Mouse (Mus musculus) spleen, adult 2 months (tissue): ENCODE measurements around the gene Sstr3. TPM values are rescaled to one million over a fixed set of nuclear protein-coding genes. Genes with fewer than 3 reads are reported as not detected.

Source experiments
- DNase-seq, 2 experiments: peaks; one replicate each; pipeline versions ENCODE4 v3.0.0 to v3.0.0-alpha.2; 2012 to 2021; ENCODE audit warnings: low spot score in 2 of 2, low read depth in 1 of 2
- H3K27ac ChIP-seq: fragments of 200-500 bp; 2 replicates; pipeline ENCODE4 v1.5.1; 2012; ENCODE audit warnings: low read length, inconsistent platforms; ENCODE audit not compliant: insufficient read depth
- H3K27me3 ChIP-seq: fragments of 200-500 bp; 2 replicates; pipeline ENCODE4 v1.6.1; 2012; ENCODE audit warnings: mild to moderate bottlenecking, moderate library complexity, low read length, inconsistent platforms; ENCODE audit not compliant: control insufficient read depth, insufficient read depth
- H3K36me3 ChIP-seq: fragments of 200-500 bp; 2 replicates; pipeline ENCODE4 v1.6.1; 2012; ENCODE audit warnings: mild to moderate bottlenecking, low read length, inconsistent platforms; ENCODE audit not compliant: control insufficient read depth, insufficient read depth
- H3K4me1 ChIP-seq: fragments of 200-500 bp; 2 replicates; pipeline ENCODE4 v1.6.1; 2011; ENCODE audit warnings: inconsistent platforms; ENCODE audit not compliant: control insufficient read depth, insufficient read depth, insufficient read length
- H3K4me3 ChIP-seq: fragments of 200-500 bp; 2 replicates; pipeline ENCODE4 v1.5.1; 2011; ENCODE audit warnings: mild to moderate bottlenecking, inconsistent platforms; ENCODE audit not compliant: insufficient read depth, insufficient read length; ENCODE audit errors: extremely low read depth
- CTCF ChIP-seq: fragments of 200-500 bp; IDR thresholded peaks from 2 replicates; pipeline ENCODE4 v1.5.1; 2011; ENCODE audit warnings: mild to moderate bottlenecking, inconsistent platforms; ENCODE audit not compliant: insufficient read depth, insufficient read length, insufficient replicate concordance; ENCODE audit errors: extremely low read depth
- POLR2A ChIP-seq: fragments of 200-500 bp; IDR thresholded peaks from 2 replicates; pipeline ENCODE4 v1.6.1; 2011; ENCODE audit warnings: low read depth, low read length, inconsistent platforms
- WGBS: fragments of 180-500 bp; shearing (Covaris S2); methylation state at CpG from one replicate; pipeline ENCODE4 v1.1.7; 2018; 5-methylcytosine and 5-hydroxymethylcytosine counted together
- polyA plus RNA-seq: library from polyadenylated mRNA; depleted of rRNA; stranded (reverse); fragments of >200 nt; gene quantifications from 2 replicates; pipeline ENCODE4 v1.2.3, GENCODE M21; 2012

The Sstr3 gene
- polyA plus RNA-seq, 1 experiment: 0.26 TPM

DNA sequence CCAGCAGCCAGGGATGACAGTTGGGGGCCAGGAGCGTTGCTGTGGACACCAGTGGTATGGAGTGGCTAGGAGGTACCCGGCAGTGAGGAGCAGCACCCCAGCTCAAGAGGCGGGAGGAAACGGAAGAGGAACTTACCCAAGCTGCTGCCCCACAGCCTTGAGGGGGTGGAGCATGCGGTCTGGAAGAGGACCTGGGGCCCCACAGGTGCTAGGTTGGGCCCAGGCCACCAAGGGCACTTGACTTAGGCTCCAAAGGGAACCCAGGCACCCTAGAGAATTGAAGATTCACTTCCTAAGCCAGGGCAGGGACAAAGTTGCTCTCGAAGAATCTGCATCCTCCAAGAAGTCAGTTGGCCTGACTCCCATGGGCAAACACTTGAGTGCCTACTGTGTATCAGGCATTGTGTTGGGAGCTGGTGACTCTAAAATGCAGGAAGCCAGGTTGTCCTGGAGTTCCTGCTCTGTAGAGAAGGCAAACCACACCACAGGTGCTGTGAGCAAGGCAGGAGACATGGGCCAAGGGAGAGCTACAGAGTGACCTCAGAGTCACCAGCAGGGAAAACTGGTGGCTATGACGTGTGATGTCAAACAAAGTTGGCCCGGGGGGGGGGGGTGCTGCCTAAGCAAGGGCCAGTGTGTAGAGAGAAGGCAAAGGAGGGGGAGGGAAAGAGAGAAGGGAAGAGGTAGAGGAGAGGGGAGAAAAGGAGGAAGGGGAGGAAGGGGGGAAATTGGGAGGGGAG, 28.3 kb upstream of the Sstr3 start, which contains the start of gene Rac2:
TSS of gene Rac2 (minus strand) at position 126 of the 740 bp plus-strand sequence.
- H3K27ac ChIP-seq: peak within 1 kb of the TSS; percentile 97
- H3K36me3 ChIP-seq: peaks cover 28% of the 10 kb centered on the region
- H3K27me3 ChIP-seq: no peaks in the 10 kb centered on the region
- peaks cover 53% of the 10 kb centered on the region for H3K4me1 ChIP-seq
- H3K4me3 ChIP-seq: peak within 1 kb of the TSS; percentile 96
- WGBS: 5% methylated on average over 8 of the region's 8 CpGs
- TF ChIP-seq POLR2A: peak; percentile 95
- TF ChIP-seq CTCF: no peak
- DNase-seq: peak; percentile 66 to 87

DNA sequence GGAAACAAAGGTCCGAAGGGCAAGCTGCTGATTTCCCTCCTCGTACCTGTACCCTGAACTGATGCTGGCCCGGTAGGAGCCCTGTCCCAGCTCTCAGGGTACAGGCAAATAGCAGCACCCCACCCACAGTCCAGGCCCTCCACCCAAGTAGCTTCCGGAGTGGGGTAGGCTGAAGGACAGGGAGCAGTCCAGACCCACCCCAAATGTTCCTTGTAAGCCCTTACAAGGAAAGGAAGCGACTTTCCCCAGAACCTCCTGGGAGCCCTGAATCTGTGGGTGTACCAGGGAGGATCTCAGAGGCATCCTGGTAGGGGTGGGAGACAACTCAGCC, 27.8 kb upstream of the Sstr3 start:
- TF ChIP-seq CTCF: no peak
- no peak for TF ChIP-seq POLR2A
- 5% methylated on average over 5 of the region's 5 CpGs for WGBS
- no peak for DNase-seq
- peak overlapping the region; percentile 96 for H3K4me3 ChIP-seq
- H3K36me3 ChIP-seq: peaks cover 34% of the 10 kb centered on the region
- H3K27me3 ChIP-seq: no peaks in the 10 kb centered on the region
- H3K4me1 ChIP-seq: peaks cover 53% of the 10 kb centered on the region
- peak overlapping the region; percentile 97 for H3K27ac ChIP-seq

DNA sequence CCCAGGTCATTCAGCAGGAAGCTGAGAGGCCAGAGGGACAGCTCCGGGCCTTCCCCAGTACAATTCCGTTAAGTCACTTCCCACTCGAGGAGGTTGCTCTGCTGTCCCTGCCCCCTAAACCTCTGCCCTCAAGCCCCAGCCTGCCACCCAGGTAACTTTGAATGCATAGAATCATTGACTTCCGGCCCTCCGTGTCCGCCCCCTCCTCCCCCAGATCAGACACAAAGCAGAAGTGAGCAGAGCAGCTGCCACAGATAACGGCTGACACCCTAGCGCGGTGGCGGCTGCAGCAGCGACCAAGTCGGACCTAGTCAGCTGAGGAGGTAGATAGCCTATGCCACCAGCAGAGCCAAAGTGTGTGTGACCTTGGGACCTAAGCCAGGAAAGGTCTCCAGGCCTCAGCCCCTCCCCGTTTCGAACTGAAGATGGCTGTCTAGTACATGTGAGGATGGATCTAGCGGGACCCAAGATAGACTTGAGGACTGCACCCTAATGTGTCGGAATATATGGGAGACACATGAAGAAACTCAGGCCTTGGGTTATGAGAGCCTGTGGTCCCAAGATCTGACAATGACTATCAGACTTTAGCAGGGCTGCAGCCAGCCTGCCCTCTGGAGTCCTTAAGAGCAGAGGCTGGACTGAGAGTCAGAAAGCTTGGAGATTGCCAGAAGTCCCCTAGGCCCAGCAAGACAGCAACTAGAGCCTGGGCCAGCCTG, 27.2 kb upstream of the Sstr3 start:
- Histone ChIP-seq H3K27ac (peak overlapping the region; percentile 97), H3K4me1 (peaks cover 56% of the 10 kb centered on the region), H3K36me3 (peaks cover 37% of the 10 kb centered on the region)

DNA sequence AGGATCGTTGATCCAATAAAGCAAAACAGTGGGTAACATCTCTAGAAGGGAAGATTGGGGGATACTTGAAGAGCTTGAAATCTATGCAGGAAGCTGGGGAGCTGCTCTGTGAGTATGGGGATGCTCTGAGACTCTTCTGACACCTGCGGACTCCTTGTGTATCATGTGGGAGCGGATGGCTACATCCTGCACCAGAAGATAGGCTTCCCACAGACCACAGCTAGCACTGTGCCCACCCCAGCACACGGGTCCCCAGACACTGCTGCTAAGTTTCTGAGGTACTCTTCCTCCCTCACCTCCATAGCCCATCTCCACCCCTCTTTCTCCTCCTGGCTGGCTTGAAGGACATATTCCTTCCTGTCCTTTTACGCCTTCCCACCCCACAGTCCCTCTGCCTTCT, 25.7 kb upstream of the Sstr3 start:
- Histone ChIP-seq H3K4me1 (peaks cover 52% of the 10 kb centered on the region), H3K36me3 (peaks cover 46% of the 10 kb centered on the region), H3K27ac (peak overlapping the region; percentile 2; the same call in 1 of the 2 replicates), H3K27me3 (no peaks in the 10 kb centered on the region), H3K4me3 (no peak overlapping the region)
- WGBS: 71% methylated on average over 5 of the region's 5 CpGs
- TF ChIP-seq CTCF (no peak), POLR2A (no peak)
- DNase-seq: no peak

More for the DNA sequence above, 27.2 kb upstream of the Sstr3 start:
- H3K4me3 ChIP-seq: peak overlapping the region; percentile 96
- H3K27me3 ChIP-seq: no peaks in the 10 kb centered on the region
- TF ChIP-seq CTCF (no peak), POLR2A (peak; percentile 99)
- DNase-seq: peak; percentile 65 to 88
- 3% methylated on average over 16 of the region's 16 CpGs for WGBS

DNA sequence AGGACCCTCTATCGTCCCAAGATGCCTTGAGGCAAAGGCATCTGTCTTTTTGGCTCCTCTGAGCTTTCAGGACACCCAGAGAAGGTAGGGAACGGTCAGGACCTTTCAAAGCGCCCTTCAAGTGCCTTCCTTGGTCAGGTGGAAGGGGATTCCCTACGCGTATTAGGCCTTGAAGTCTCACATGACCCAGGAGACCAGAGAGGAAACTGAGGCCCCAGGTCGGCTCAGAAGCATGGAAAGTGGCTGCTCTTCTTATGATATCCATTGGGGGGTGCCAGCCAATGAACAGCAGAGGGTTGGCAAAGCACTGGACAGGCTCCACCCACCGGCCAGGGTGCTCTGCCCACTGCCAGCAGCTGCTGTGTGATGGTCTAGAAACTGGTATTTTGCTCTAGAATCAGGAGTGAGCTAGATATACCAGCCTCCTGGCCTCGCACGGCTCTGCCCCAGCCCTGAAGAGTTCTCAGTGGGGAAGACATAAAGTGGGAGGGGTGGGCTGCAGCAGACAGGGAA, 23.2 kb upstream of the Sstr3 start:
- peaks cover 57% of the 10 kb centered on the region for H3K36me3 ChIP-seq
- no peak for DNase-seq
- H3K4me1 ChIP-seq: peaks cover 57% of the 10 kb centered on the region; the same call in 1 of the 2 replicates
- TF ChIP-seq CTCF (no peak), POLR2A (no peak)
- H3K4me3 ChIP-seq: no peak overlapping the region
- 72% methylated on average over 9 of the region's 9 CpGs for WGBS
- peak overlapping the region; percentile 28 for H3K27ac ChIP-seq
- no peaks in the 10 kb centered on the region for H3K27me3 ChIP-seq

DNA sequence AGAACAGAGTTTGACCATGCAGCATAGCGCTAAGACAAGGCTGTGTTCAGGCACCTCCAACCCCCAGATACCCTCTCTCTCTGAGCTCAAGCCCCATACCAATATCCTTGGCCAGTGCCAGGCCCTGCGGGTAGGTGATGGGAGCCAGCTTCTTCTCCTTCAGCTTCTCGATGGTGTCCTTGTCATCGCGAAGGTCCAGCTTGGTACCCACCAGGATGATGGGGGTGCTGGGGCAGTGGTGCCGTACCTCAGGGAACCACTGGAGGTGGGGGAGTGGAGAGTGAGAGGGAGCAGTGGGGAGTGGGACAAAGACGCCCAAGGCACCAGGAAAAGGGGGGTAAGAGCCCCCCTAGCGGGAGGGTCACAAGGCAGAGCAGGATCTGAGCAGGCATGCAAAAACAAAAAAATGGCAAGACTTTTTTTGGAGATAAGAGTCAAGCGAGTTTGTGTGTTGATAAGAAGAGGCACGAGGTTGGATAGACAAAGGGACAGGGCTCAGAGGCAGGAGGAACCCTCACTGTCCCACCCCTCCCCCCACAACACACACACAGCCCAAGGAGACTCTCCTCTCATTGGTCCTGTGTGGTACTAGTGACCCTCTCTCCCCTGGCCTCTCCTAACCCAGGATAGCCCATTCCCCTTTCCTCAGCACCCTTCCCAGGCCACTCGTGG, 20.4 kb upstream of the Sstr3 start:
- TF ChIP-seq POLR2A (no peak), CTCF (no peak)
- Histone ChIP-seq H3K4me3 (no peak overlapping the region), H3K4me1 (peaks cover 50% of the 10 kb centered on the region; the same call in 1 of the 2 replicates), H3K27ac (peak overlapping the region; percentile 95), H3K27me3 (no peaks in the 10 kb centered on the region), H3K36me3 (peaks cover 64% of the 10 kb centered on the region)
- 71% methylated on average over 11 of the region's 11 CpGs for WGBS
- no peak for DNase-seq
